In the genomic region with DNA sequence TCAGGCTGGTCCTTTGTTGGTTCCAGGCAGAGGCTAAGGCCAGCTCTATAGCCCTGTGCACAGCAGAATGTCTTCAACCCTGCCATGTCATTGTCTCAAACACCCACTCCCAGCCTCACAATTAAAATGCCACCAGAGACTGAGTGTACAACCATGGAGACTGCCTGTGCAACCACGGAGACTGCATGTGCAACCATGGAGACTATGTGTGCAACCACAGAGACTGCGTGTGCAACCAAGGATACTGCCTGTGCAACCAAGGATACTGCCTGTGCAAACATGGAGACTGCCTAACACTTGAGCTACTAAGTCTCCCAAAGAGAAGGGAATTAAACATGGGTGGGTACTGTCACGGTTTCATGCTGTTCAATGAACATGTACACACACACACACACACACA, we compare ENCODE assay signal across 29 mouse cellular contexts. TPM values are rescaled to one million over a fixed set of nuclear protein-coding genes. Genes with fewer than 3 reads are reported as not detected.
"Had no signal": no experiment of that assay in that cellular context is flagged by ENCODE, and none has a peak within 500 bp of the region (broad histone marks: within the 10 kb centered on the region; RNA-seq: fewer than 3 reads in every experiment).

No protein-coding gene starts in this region.

- H3K36me3 ChIP-seq: embryonic facial prominence, embryonic 10.5 days; embryonic facial prominence, embryonic 12.5 days; embryonic facial prominence, embryonic 13.5 days; embryonic facial prominence, embryonic 15.5 days; forebrain, embryonic 12.5 days; forebrain, embryonic 15.5 days had no signal

- ATAC-seq: forebrain, embryonic 13.5 days; forebrain, embryonic 15.5 days; forebrain, embryonic 16.5 days had no signal

- H3K4me2 ChIP-seq: embryonic facial prominence, embryonic 12.5 days; embryonic facial prominence, embryonic 13.5 days; embryonic facial prominence, embryonic 15.5 days; forebrain, embryonic 12.5 days; forebrain, embryonic 13.5 days; forebrain, embryonic 15.5 days had no signal

- H3K9ac ChIP-seq: embryonic facial prominence, embryonic 12.5 days; embryonic facial prominence, embryonic 13.5 days; embryonic facial prominence, embryonic 15.5 days; forebrain, embryonic 12.5 days; forebrain, embryonic 13.5 days; forebrain, embryonic 15.5 days had no signal

- H3K4me3 ChIP-seq: embryonic facial prominence, embryonic 10.5 days; embryonic facial prominence, embryonic 12.5 days; embryonic facial prominence, embryonic 13.5 days; embryonic facial prominence, embryonic 15.5 days; erythroblast, embryonic 14.5 days; forebrain, embryonic 10.5 days; forebrain, embryonic 12.5 days; forebrain, embryonic 13.5 days; forebrain, embryonic 15.5 days; gastrocnemius, adult 2 months; heart, adult 2 months had no signal

- H3K9me3 ChIP-seq: embryonic facial prominence, embryonic 10.5 days; embryonic facial prominence, embryonic 12.5 days; embryonic facial prominence, embryonic 13.5 days; embryonic facial prominence, embryonic 15.5 days; forebrain, embryonic 10.5 days; forebrain, embryonic 12.5 days; forebrain, embryonic 13.5 days; forebrain, embryonic 15.5 days had no signal

- H3K4me1 ChIP-seq: forebrain, embryonic 15.5 days had no signal

- DNase-seq: cerebellum, adult 2 months; cerebellum, adult 8-10 months; cerebellum, adult 9-10 months; cerebellum, adult 9-11 months; cerebellum, postnatal 10 days; cerebellum, postnatal 14 days; cerebellum, postnatal 25 days; cerebellum, postnatal 36 days; embryo, embryonic 11 days; gastrocnemius, adult 2 months; gastrocnemius, postnatal 10 days; gastrocnemius, postnatal 14 days; gastrocnemius, postnatal 25 days; gastrocnemius, postnatal 36 days; heart, adult 11 months; heart, adult 18-20 months; heart, adult 2 months had no signal

- H3K27ac ChIP-seq: embryonic facial prominence, embryonic 10.5 days; embryonic facial prominence, embryonic 12.5 days; embryonic facial prominence, embryonic 13.5 days; embryonic facial prominence, embryonic 15.5 days; forebrain, embryonic 10.5 days; forebrain, embryonic 12.5 days; forebrain, embryonic 13.5 days; forebrain, embryonic 15.5 days; gastrocnemius, adult 2 months; heart, adult 2 months had no signal

- H3K27me3 ChIP-seq: forebrain, embryonic 13.5 days; forebrain, embryonic 15.5 days had no signal

RNA-seq across cellular contexts. Expression of a gene that starts 22.8 kb away (rescaled TPM):
- total RNA-seq: common myeloid progenitor, adult 5-6 weeks; granulocyte monocyte progenitor cell, adult 5-6 weeks had no signal
- polyA plus RNA-seq: erythroblast, embryonic 14.5 days had no signal
